Mouse (Mus musculus) liver, embryonic 11.5 days (tissue): Measurements from ENCODE around the gene Arf4. TPM values are rescaled to one million over a fixed set of nuclear protein-coding genes. Genes with fewer than 3 reads are reported as not detected.

Source experiments
- ATAC-seq: fragments of 200-750 bp; cut with Nextera tagmentation; replicated peaks from 2 replicates; pipeline ENCODE4 v1.8.0; 2017; ENCODE audit warnings: moderate number of reproducible peaks, mild to moderate bottlenecking, moderate TSS enrichment, moderate library complexity; ENCODE audit not compliant: low FRiP score
- DNase-seq: peaks from one replicate; pipeline ENCODE4 v3.0.0-alpha.2; 2017; ENCODE audit warnings: low spot score
- H3K27ac ChIP-seq: fragments of 300-500 bp; sonication (generic); 2 replicates; pipeline ENCODE4 v1.5.1; 2014; ENCODE audit warnings: mild to moderate bottlenecking, low read depth, low read length, control low read depth
- H3K27me3 ChIP-seq: fragments of 300-500 bp; sonication (generic); replicated peaks from 2 replicates; pipeline ENCODE4 v1.6.1; 2014; ENCODE audit warnings: low read length, mixed read lengths; ENCODE audit not compliant: control insufficient read depth, insufficient read depth
- H3K36me3 ChIP-seq: fragments of 300-500 bp; sonication (generic); 2 replicates; pipeline ENCODE4 v1.6.1; 2014; ENCODE audit warnings: mild to moderate bottlenecking, low read length, moderate library complexity, mixed read lengths; ENCODE audit not compliant: control insufficient read depth, insufficient read depth
- H3K4me1 ChIP-seq: fragments of 300-500 bp; sonication (generic); replicated peaks from 2 replicates; pipeline ENCODE4 v1.6.1; 2014; ENCODE audit warnings: low read length, mixed read lengths; ENCODE audit not compliant: control insufficient read depth, insufficient read depth
- H3K4me2 ChIP-seq: fragments of 300-500 bp; sonication (generic); 2 replicates; pipeline ENCODE4 v1.6.1; 2014; ENCODE audit warnings: mild to moderate bottlenecking, control low read depth, moderate library complexity
- H3K4me3 ChIP-seq: fragments of 300-500 bp; sonication (generic); 2 replicates; pipeline ENCODE4 v1.5.1; 2014; ENCODE audit warnings: low read depth, low read length, control low read depth
- H3K9ac ChIP-seq: fragments of 300-500 bp; sonication (generic); 2 replicates; pipeline ENCODE4 v1.6.1; 2014; ENCODE audit warnings: low read depth, low read length, control low read depth
- H3K9me3 ChIP-seq: fragments of 300-500 bp; sonication (generic); 2 replicates; pipeline ENCODE4 v1.6.1; 2016; ENCODE audit warnings: low read length, inconsistent platforms, mixed read lengths; ENCODE audit not compliant: control insufficient read depth
- WGBS: fragments of 180-500 bp; shearing (Covaris S2); extraction: QIAGEN DNeasy Blood & Tissue Kit; methylation state at CpG from one replicate; pipeline ENCODE4 v1.1.7; 2014; 5-methylcytosine and 5-hydroxymethylcytosine counted together
- polyA plus RNA-seq: library from polyadenylated mRNA; unstranded; fragments of >200 nt; fragmentation: Nextera tagmentation; extraction: Ambion mirVana; gene quantifications from 2 replicates; pipeline ENCODE4 v1.2.1, GENCODE M21; 2014

Gene Arf4
- polyA plus RNA-seq, 1 experiment from 2014 or later: 347 TPM

GRCm38 (mm10) chr14:26647811-26648210, 9.9 kb downstream of the Arf4 start:
- no peaks in the 10 kb centered on the region for H3K27me3 ChIP-seq
- H3K36me3 ChIP-seq: peaks cover 8% of the 10 kb centered on the region; the same call in 1 of the 2 replicates
- H3K4me3 ChIP-seq: no peak overlapping the region
- H3K4me2 ChIP-seq: no peak overlapping the region
- no peaks in the 10 kb centered on the region for H3K9me3 ChIP-seq
- no peak overlapping the region for H3K27ac ChIP-seq
- H3K4me1 ChIP-seq: no peaks in the 10 kb centered on the region
- H3K9ac ChIP-seq: no peak overlapping the region
- WGBS: 92% methylated on average over 2 of the region's 2 CpGs
- no peak for ATAC-seq
- no peak for DNase-seq

- no peak for ATAC-seq
- Histone ChIP-seq H3K4me3 (no peak overlapping the region), H3K36me3 (peaks cover 17% of the 10 kb centered on the region; the same call in 1 of the 2 replicates)
Observed at GRCm38 (mm10) chr14:26651901-26652300, 14.0 kb downstream of the Arf4 start.

DNA sequence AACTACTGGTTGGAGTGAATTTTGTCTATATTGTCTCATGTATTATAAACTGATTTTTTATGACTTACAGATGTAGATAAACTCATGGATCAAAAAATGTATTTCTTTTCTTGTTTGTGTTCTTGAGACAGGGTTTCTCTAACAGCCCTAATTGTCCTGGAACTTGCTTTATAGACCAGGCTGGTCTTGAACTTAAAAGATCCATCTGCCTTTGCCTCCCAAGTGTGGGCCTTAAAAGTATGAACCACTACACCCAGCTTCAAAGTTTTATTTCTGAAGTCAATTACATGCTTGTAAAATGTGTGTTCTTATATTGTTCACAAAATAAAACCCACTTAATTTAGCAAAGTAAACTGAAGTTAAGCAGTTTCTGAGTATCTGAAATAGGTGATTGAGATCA, 20.3 kb downstream of the Arf4 start:
- H3K9ac ChIP-seq: no peak overlapping the region
- no peak overlapping the region for H3K4me2 ChIP-seq
- ATAC-seq: no peak
- DNase-seq: no peak
- peaks cover 13% of the 10 kb centered on the region; the same call in 1 of the 2 replicates for H3K36me3 ChIP-seq
- no peaks in the 10 kb centered on the region for H3K27me3 ChIP-seq
- no peaks in the 10 kb centered on the region for H3K4me1 ChIP-seq
- H3K4me3 ChIP-seq: no peak overlapping the region
- H3K27ac ChIP-seq: no peak overlapping the region
- H3K9me3 ChIP-seq: no peaks in the 10 kb centered on the region

More at GRCm38 (mm10) chr14:26651901-26652300, 14.0 kb downstream of the Arf4 start:
- Histone ChIP-seq H3K4me1 (no peaks in the 10 kb centered on the region), H3K27me3 (no peaks in the 10 kb centered on the region), H3K9me3 (no peaks in the 10 kb centered on the region), H3K27ac (no peak overlapping the region), H3K9ac (no peak overlapping the region), H3K4me2 (no peak overlapping the region)
- DNase-seq: no peak

DNA sequence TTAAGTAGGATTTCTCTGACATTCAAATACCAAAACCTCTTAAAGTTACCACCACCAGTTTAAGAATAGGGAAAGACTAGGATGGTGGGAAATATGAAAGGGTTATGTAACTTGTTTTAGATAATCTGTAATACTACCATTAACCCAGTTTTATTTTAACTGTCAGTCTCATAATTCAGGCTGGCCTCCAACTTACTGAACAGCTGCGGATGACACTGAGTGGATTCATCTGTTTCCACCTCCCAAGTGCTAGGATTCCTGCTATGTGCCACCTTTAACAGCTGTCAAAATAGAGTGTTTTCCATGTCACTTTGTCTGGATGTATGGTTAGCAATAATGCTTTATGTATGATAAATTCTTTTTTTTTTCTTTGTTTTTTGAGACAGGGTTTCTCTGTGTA, 22.4 kb downstream of the Arf4 start:
- WGBS: 85% methylated on average over 1 of the region's 1 CpGs
- peaks cover 5% of the 10 kb centered on the region; the same call in 1 of the 2 replicates for H3K36me3 ChIP-seq
- DNase-seq: no peak

GRCm38 (mm10) chr14:26662016-26662415, 24.1 kb downstream of the Arf4 start:
- ATAC-seq: no peak
- 82% methylated on average over 3 of the region's 3 CpGs for WGBS
- Histone ChIP-seq H3K27me3 (no peaks in the 10 kb centered on the region), H3K4me2 (no peak overlapping the region), H3K9ac (no peak overlapping the region), H3K4me3 (no peak overlapping the region), H3K9me3 (no peaks in the 10 kb centered on the region), H3K27ac (0 out of 2 replicates have a peak overlapping the region, but pooled peaks have one; percentile 0), H3K4me1 (peaks cover 4% of the 10 kb centered on the region), H3K36me3 (peaks cover 3% of the 10 kb centered on the region; the same call in 1 of the 2 replicates)
- no peak for DNase-seq

More for the DNA sequence above, 22.4 kb downstream of the Arf4 start:
- no peak overlapping the region for H3K27ac ChIP-seq
- no peak for ATAC-seq
- H3K27me3 ChIP-seq: no peaks in the 10 kb centered on the region
- no peaks in the 10 kb centered on the region for H3K9me3 ChIP-seq
- H3K4me2 ChIP-seq: no peak overlapping the region
- no peak overlapping the region for H3K9ac ChIP-seq
- H3K4me1 ChIP-seq: no peaks in the 10 kb centered on the region
- H3K4me3 ChIP-seq: no peak overlapping the region

DNA sequence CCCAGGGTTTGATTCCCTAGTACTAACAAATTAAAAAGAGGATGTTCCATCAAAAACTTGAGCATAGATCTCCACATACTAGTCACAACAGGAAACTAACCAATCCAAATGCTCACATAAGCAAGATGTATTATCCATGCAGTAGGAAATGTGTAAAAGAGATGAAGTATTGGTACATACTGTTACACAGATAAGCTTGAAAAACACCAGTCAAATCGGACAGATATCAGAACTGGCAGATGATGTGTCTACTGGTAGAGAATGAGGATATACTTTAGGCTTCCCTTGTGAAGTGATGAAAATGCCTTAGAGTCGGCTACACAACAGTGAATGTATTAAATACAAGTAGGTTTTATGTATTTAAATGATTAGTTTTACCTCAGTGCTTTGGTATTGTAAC, 24.6 kb downstream of the Arf4 start:
- H3K36me3 ChIP-seq: peaks cover 3% of the 10 kb centered on the region; the same call in 1 of the 2 replicates
- no peak overlapping the region for H3K4me3 ChIP-seq
- no peaks in the 10 kb centered on the region for H3K27me3 ChIP-seq
- ATAC-seq (no peak), DNase-seq (no peak)
- no peak overlapping the region for H3K4me2 ChIP-seq
- 75% methylated on average over 2 of the region's 2 CpGs for WGBS
- peaks cover 7% of the 10 kb centered on the region for H3K4me1 ChIP-seq
- H3K9me3 ChIP-seq: no peaks in the 10 kb centered on the region
- 0 out of 2 replicates have a peak overlapping the region, but pooled peaks have one; percentile 0 for H3K27ac ChIP-seq
- H3K9ac ChIP-seq: no peak overlapping the region

DNA sequence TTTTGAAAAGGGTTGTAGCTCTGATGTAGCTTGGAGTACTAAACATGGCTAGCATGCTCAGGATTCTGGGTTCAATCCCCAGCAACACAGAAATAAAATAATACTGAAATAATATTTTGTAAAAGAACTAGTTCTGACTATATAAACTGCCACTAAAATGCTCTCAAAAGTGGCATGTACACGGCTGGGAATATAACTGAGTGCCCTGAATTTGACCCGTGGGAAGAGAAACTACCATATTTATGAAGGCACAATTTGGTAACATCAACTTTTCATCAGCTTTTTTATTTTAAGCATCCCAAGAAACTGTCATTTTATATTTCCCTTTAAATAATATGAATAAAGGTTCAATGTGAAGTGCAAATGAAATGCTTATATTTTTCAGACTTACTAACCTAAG, 26.0 kb downstream of the Arf4 start:
- H3K9me3 ChIP-seq: no peaks in the 10 kb centered on the region
- peaks cover 7% of the 10 kb centered on the region for H3K4me1 ChIP-seq
- H3K27me3 ChIP-seq: no peaks in the 10 kb centered on the region
- ATAC-seq (no peak), DNase-seq (no peak)
- 86% methylated on average over 2 of the region's 2 CpGs for WGBS
- H3K36me3 ChIP-seq: peaks cover 3% of the 10 kb centered on the region; the same call in 1 of the 2 replicates
- no peak overlapping the region for H3K27ac ChIP-seq
- H3K4me2 ChIP-seq: no peak overlapping the region
- H3K4me3 ChIP-seq: no peak overlapping the region
- no peak overlapping the region for H3K9ac ChIP-seq

DNA sequence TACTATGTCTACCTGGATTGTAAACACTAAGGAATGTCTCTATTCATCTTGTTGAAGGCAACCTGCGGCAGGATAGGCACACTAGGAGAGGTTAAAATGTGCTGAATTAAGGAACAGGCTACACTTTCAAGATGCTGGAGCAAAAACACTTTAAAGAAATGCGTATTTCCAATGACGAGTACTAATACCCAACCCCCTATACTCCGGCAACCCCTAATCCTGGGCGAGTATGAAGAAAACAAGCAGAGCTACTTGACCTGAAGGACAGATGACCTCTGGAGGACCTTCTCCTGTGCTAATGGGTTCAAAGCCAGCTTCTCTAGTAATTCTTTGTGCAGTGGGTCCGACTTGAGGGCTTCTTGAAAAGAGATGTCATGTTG, 30.1 kb downstream of the Arf4 start:
- H3K9me3 ChIP-seq: no peaks in the 10 kb centered on the region
- peak overlapping the region; percentile 82 for H3K9ac ChIP-seq
- no peak for DNase-seq
- H3K36me3 ChIP-seq: peaks cover 3% of the 10 kb centered on the region; the same call in 1 of the 2 replicates
- H3K27me3 ChIP-seq: no peaks in the 10 kb centered on the region
- H3K27ac ChIP-seq: peak overlapping the region; percentile 77; the same call in 1 of the 2 replicates
- WGBS: 13% methylated on average over 6 of the region's 6 CpGs
- ATAC-seq: no peak
- H3K4me3 ChIP-seq: peak overlapping the region; percentile 88
- H3K4me1 ChIP-seq: peaks cover 11% of the 10 kb centered on the region
- H3K4me2 ChIP-seq: peak overlapping the region; percentile 98
